17 mouse cellular contexts compared by ENCODE assay signal in the genomic region with DNA sequence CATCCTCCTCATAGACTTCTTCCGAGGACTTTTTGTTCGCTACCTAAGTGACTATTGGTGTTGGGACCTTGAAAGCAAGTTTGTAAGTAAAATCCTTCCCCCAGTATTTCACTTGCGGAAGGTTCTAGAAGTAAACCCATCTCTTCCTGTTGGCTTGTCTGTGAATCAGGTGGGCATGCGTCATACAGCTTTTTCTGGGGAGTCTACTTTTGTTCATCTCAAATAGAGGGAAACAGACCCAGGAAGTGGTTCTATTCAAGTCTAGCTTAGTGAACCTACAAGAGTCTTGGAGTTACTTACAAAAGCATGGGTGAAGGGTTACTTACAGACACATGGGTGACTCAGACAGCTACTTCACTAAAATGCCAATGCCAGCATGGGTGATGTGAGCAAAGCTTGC. TPM values are rescaled to one million over a fixed set of nuclear protein-coding genes. Genes with fewer than 3 reads are reported as not detected.
"Had no signal": no experiment of that assay in that cellular context is flagged by ENCODE, and none has a peak within 500 bp of the region (broad histone marks: within the 10 kb centered on the region; RNA-seq: fewer than 3 reads in every experiment).

No protein-coding gene starts in this region.

- H3K4me3 ChIP-seq: limb, embryonic 12.5 days; midbrain, embryonic 13.5 days had no signal

- H3K4me2 ChIP-seq: limb, embryonic 12.5 days; midbrain, embryonic 13.5 days had no signal

- H3K9me3 ChIP-seq: limb, embryonic 12.5 days; midbrain, embryonic 13.5 days had no signal

- H3K27ac ChIP-seq: kidney, postnatal 0 days; limb, embryonic 12.5 days; liver, embryonic 14.5 days; midbrain, embryonic 13.5 days had no signal

- H3K9ac ChIP-seq: limb, embryonic 12.5 days; liver, embryonic 14.5 days; midbrain, embryonic 13.5 days had no signal

- H3K4me1 ChIP-seq: midbrain, embryonic 13.5 days had no signal

- ATAC-seq: intestine, embryonic 16.5 days; midbrain, embryonic 13.5 days had no signal

- H3K36me3 ChIP-seq: limb, embryonic 12.5 days; midbrain, embryonic 13.5 days had no signal

- H3K27me3 ChIP-seq: limb, embryonic 12.5 days; midbrain, embryonic 13.5 days had no signal

- DNase-seq: kidney, adult 2 months; kidney, postnatal 36 days; layer of hippocampus, adult 9-11 months; layer of hippocampus, postnatal 36 days; liver; lung, adult 18-20 months; lung, postnatal 36 days; retina, postnatal 1 day; right cerebral cortex, postnatal 4 days; spleen, adult 18-20 months; thymus, postnatal 25 days had no signal

RNA-seq across cellular contexts. Expression of a gene that starts 25.2 kb away (rescaled TPM):
- polyA plus RNA-seq: lung, embryonic 16.5 days had no signal
